Comparison of ENCODE assay signal across 24 mouse cellular contexts in the genomic region with DNA sequence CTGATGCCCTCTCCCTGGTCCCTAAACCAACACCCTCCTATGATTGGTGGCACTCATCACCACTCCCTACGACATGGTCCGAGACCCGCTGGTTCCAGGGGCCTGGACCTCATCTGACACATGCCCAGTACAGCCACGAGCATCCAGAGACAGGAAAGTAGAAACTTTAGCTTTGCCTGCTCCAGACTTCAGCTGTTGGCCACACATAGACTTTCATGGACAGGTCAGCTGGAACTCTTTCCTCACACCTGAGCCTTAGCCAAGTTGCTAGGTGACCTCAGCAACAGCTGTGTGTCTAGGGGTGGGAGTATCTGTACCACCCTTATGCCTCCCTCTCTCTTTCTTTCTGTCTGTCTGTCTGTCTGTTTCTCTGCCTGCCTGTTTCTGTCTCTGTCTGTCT. TPM values are rescaled to one million over a fixed set of nuclear protein-coding genes. Genes with fewer than 3 reads are reported as not detected.
DNase-seq lines count a peak whose midpoint lies in the region; ATAC-seq and TF ChIP-seq lines count a peak whose summit lies in the region.
"Had no signal": no experiment of that assay in that cellular context is flagged by ENCODE, and none has a peak within 500 bp of the region (broad histone marks: within the 10 kb centered on the region; RNA-seq: fewer than 3 reads in every experiment).

No protein-coding gene starts in this region.

- H3K9ac ChIP-seq in heart, embryonic 12.5 days: no peak overlapping the region
- no peak overlapping the region for H3K9ac ChIP-seq in lung, embryonic 14.5 days
- H3K9ac ChIP-seq in lung, embryonic 16.5 days (ENCODE audit: low read length): no peak overlapping the region
- H3K9ac ChIP-seq: embryonic facial prominence, embryonic 12.5 days; forebrain, embryonic 13.5 days; hindbrain, embryonic 15.5 days; limb, embryonic 13.5 days; liver, embryonic 15.5 days; neural tube, embryonic 15.5 days; stomach, embryonic 15.5 days had no signal

- no peak overlapping the region for H3K4me3 ChIP-seq in heart, embryonic 10.5 days
- H3K4me3 ChIP-seq in heart, embryonic 12.5 days: no peak overlapping the region
- H3K4me3 ChIP-seq in lung, embryonic 14.5 days (ENCODE audit: low read depth, low read length): no peak overlapping the region
- no peak overlapping the region for H3K4me3 ChIP-seq in lung, embryonic 16.5 days (ENCODE audit: low read length)
- H3K4me3 ChIP-seq: embryonic facial prominence, embryonic 12.5 days; erythroblast, embryonic 14.5 days; forebrain, embryonic 13.5 days; hindbrain, embryonic 15.5 days; limb, embryonic 13.5 days; liver, embryonic 15.5 days; megakaryocyte, embryonic 14.5 days; neural tube, embryonic 15.5 days; stomach, embryonic 15.5 days had no signal

- H3K4me1 ChIP-seq in heart, embryonic 10.5 days: peaks cover 51% of the 10 kb centered on the region
- H3K4me1 ChIP-seq in heart, embryonic 12.5 days (replicated peaks): peaks cover 39% of the 10 kb centered on the region
- peaks cover 20% of the 10 kb centered on the region for H3K4me1 ChIP-seq in lung, embryonic 14.5 days (ENCODE audit: insufficient read depth)
- H3K4me1 ChIP-seq in lung, embryonic 16.5 days (replicated peaks; ENCODE audit: control insufficient read depth, insufficient read depth, low read length): peaks cover 47% of the 10 kb centered on the region

- no peaks in the 10 kb centered on the region; the same call in 1 of the 2 replicates for H3K36me3 ChIP-seq in heart, embryonic 10.5 days
- no peaks in the 10 kb centered on the region for H3K36me3 ChIP-seq in heart, embryonic 12.5 days
- no peaks in the 10 kb centered on the region for H3K36me3 ChIP-seq in lung, embryonic 14.5 days (ENCODE audit: insufficient read depth)
- no peaks in the 10 kb centered on the region for H3K36me3 ChIP-seq in lung, embryonic 16.5 days (ENCODE audit: control insufficient read depth, insufficient read depth, low read length)
- H3K36me3 ChIP-seq: embryonic facial prominence, embryonic 12.5 days; hindbrain, embryonic 15.5 days; limb, embryonic 13.5 days; liver, embryonic 15.5 days; neural tube, embryonic 15.5 days; stomach, embryonic 15.5 days had no signal

- DNase-seq in heart, embryonic 10.5 days (ENCODE audit: low spot score): no peak
- DNase-seq in lung, embryonic 14.5 days: peak; percentile 80
- no peak for DNase-seq in lung, postnatal 25 days (ENCODE audit: low spot score)
- DNase-seq in kidney, adult 11 months: no peak
- DNase-seq: adrenal gland, adult 8-10 months; B cell, adult 2 months; cerebellum, adult 9-11 months; gastrocnemius, postnatal 25 days; midbrain, embryonic 14.5 days; thymus, adult 2 months had no signal

- H3K27me3 ChIP-seq in heart, embryonic 10.5 days (ENCODE audit: insufficient read depth, poor library complexity, severe bottlenecking): no peaks in the 10 kb centered on the region
- no peaks in the 10 kb centered on the region for H3K27me3 ChIP-seq in heart, embryonic 12.5 days (replicated peaks)
- H3K27me3 ChIP-seq in lung, embryonic 14.5 days (ENCODE audit: insufficient read depth, low read length): no peaks in the 10 kb centered on the region
- no peaks in the 10 kb centered on the region for H3K27me3 ChIP-seq in lung, embryonic 16.5 days (ENCODE audit: control insufficient read depth, insufficient read depth, low read depth, low read length)
- H3K27me3 ChIP-seq: embryonic facial prominence, embryonic 12.5 days; forebrain, embryonic 13.5 days; hindbrain, embryonic 15.5 days; limb, embryonic 13.5 days; liver, embryonic 15.5 days; megakaryocyte, embryonic 14.5 days; neural tube, embryonic 15.5 days; stomach, embryonic 15.5 days had no signal

- 0 out of 2 replicates have a peak overlapping the region, but pooled peaks have one; percentile 70 for H3K27ac ChIP-seq in heart, embryonic 10.5 days
- H3K27ac ChIP-seq in heart, embryonic 12.5 days (ENCODE audit: poor library complexity, severe bottlenecking): no peak overlapping the region
- H3K27ac ChIP-seq in lung, embryonic 14.5 days (ENCODE audit: low read depth): peak overlapping the region; percentile 42; the same call in 1 of the 2 replicates
- no peak overlapping the region for H3K27ac ChIP-seq in lung, embryonic 16.5 days (ENCODE audit: low read length)
- H3K27ac ChIP-seq: embryonic facial prominence, embryonic 12.5 days; forebrain, embryonic 13.5 days; hindbrain, embryonic 15.5 days; kidney, postnatal 0 days; limb, embryonic 13.5 days; liver, embryonic 15.5 days; neural tube, embryonic 15.5 days; stomach, embryonic 15.5 days had no signal

- no peak for TF ChIP-seq CTCF in lung, embryonic 14.5 days (IDR thresholded peaks at IDR 0.05; ENCODE audit: low read depth)

- no peaks in the 10 kb centered on the region for H3K9me3 ChIP-seq in heart, embryonic 10.5 days
- H3K9me3 ChIP-seq in heart, embryonic 12.5 days (replicated peaks): no peaks in the 10 kb centered on the region
- no peaks in the 10 kb centered on the region for H3K9me3 ChIP-seq in lung, embryonic 14.5 days (ENCODE audit: low read depth, low read length)
- H3K9me3 ChIP-seq in lung, embryonic 16.5 days (ENCODE audit: control insufficient read depth, low read length): no peaks in the 10 kb centered on the region
- H3K9me3 ChIP-seq: embryonic facial prominence, embryonic 12.5 days; forebrain, embryonic 13.5 days; hindbrain, embryonic 15.5 days; limb, embryonic 13.5 days; liver, embryonic 15.5 days; megakaryocyte, embryonic 14.5 days; neural tube, embryonic 15.5 days; stomach, embryonic 15.5 days had no signal

- no peak for ATAC-seq in heart, embryonic 12.5 days (ENCODE audit: insufficient number of reproducible peaks, low FRiP score)
- ATAC-seq in lung, embryonic 14.5 days (ENCODE audit: insufficient read depth): peak; percentile 41; the same call in 1 of the 2 replicates
- ATAC-seq in lung, embryonic 16.5 days (ENCODE audit: low read depth): peak; percentile 35
- no peak for ATAC-seq in megakaryocyte progenitor cell, adult 5-6 weeks (replicated peaks; ENCODE audit: poor library complexity)
- ATAC-seq: forebrain, embryonic 13.5 days; intestine, postnatal 0 days had no signal

- WGBS in heart, embryonic 10.5 days: 66% methylated on average over 4 of the region's 4 CpGs
- 66% methylated on average over 4 of the region's 4 CpGs for WGBS in heart, embryonic 12.5 days
- 36% methylated on average over 4 of the region's 4 CpGs for WGBS in lung, embryonic 14.5 days
- 51% methylated on average over 4 of the region's 4 CpGs for WGBS in lung, embryonic 16.5 days

- H3K4me2 ChIP-seq in heart, embryonic 12.5 days: no peak overlapping the region
- no peak overlapping the region for H3K4me2 ChIP-seq in lung, embryonic 14.5 days
- no peak overlapping the region for H3K4me2 ChIP-seq in lung, embryonic 16.5 days (ENCODE audit: low read depth, low read length)
- H3K4me2 ChIP-seq: embryonic facial prominence, embryonic 12.5 days; forebrain, embryonic 13.5 days; hindbrain, embryonic 15.5 days; limb, embryonic 13.5 days; liver, embryonic 15.5 days; neural tube, embryonic 15.5 days; stomach, embryonic 15.5 days had no signal

RNA-seq across cellular contexts. Expression of gene Stk10, which starts 15.1 kb away (rescaled TPM):
- polyA plus RNA-seq in heart, embryonic 10.5 days (2016; fragmentation: Nextera tagmentation; extraction: Ambion mirVana): 2.3 and 2.8 TPM in 2 replicates
- polyA plus RNA-seq in heart, embryonic 12.5 days (2016; fragmentation: Nextera tagmentation; extraction: Ambion mirVana): 2.9 and 3.2 TPM in 2 replicates
- 1.9 and 2.0 TPM in 2 replicates for polyA plus RNA-seq in lung, embryonic 14.5 days (2014; fragmentation: Nextera tagmentation; extraction: Ambion mirVana)
- 2.6 and 3.2 TPM in 2 replicates for polyA plus RNA-seq in lung, embryonic 16.5 days (2015; fragmentation: Nextera tagmentation; extraction: Ambion mirVana)
- total RNA-seq in megakaryocyte progenitor cell, adult 5-6 weeks (2015): 12.8 and 15.8 TPM in 2 replicates
- total RNA-seq in megakaryocyte progenitor cell, adult 5-6 weeks (2017): 15.7 and 16.8 TPM in 2 replicates

RNA-seq across cellular contexts. Expression of gene Efcab9, which starts 16.4 kb away (rescaled TPM):
- 0.36 TPM in 1 of 2 replicates, not detected in the other for polyA plus RNA-seq in heart, embryonic 10.5 days (2016; fragmentation: Nextera tagmentation; extraction: Ambion mirVana)
- polyA plus RNA-seq in heart, embryonic 12.5 days (2016; fragmentation: Nextera tagmentation; extraction: Ambion mirVana): 0.31 and 0.36 TPM in 2 replicates
- 0.37 TPM in 1 of 2 replicates, not detected in the other for polyA plus RNA-seq in lung, embryonic 14.5 days (2014; fragmentation: Nextera tagmentation; extraction: Ambion mirVana)
- 0.79 TPM in 1 of 2 replicates, not detected in the other for polyA plus RNA-seq in lung, embryonic 16.5 days (2015; fragmentation: Nextera tagmentation; extraction: Ambion mirVana)
- total RNA-seq in megakaryocyte progenitor cell, adult 5-6 weeks (2015): 1.7 TPM in 1 of 2 replicates, not detected in the other
- total RNA-seq in megakaryocyte progenitor cell, adult 5-6 weeks (2017): 0.50 and 1.2 TPM in 2 replicates
- polyA plus RNA-seq: erythroblast, embryonic 14.5 days; midbrain, embryonic 14.5 days; neural tube, embryonic 15.5 days had no signal

Comparison
In these comparisons a context has a peak if more than half of its experiments do, and no peak if none do; other contexts are left out.
1. H3K27ac ChIP-seq: peak in heart, embryonic 10.5 days (single experiment) and lung, embryonic 14.5 days (single experiment); none in heart, embryonic 12.5 days (single experiment) and lung, embryonic 16.5 days (single experiment).
2. ATAC-seq: peak in lung, embryonic 14.5 days (single experiment) and lung, embryonic 16.5 days (single experiment); none in heart, embryonic 12.5 days (single experiment) and megakaryocyte progenitor cell, adult 5-6 weeks (single experiment).